Mouse (Mus musculus) erythroblast, embryonic 14.5 days (primary cell): ENCODE results near the gene Zfp773.

Source experiments
- GATA1 ChIP-seq: IDR thresholded peaks from 2 replicates; pipeline ENCODE4 v1.6.1; 2012; ENCODE audit warnings: low read length, inconsistent platforms, mixed read lengths
- TAL1 ChIP-seq: IDR thresholded peaks from 3 replicates; pipeline ENCODE4 v1.6.1; 2012; ENCODE audit warnings: low read length, inconsistent platforms, mixed read lengths

DNA sequence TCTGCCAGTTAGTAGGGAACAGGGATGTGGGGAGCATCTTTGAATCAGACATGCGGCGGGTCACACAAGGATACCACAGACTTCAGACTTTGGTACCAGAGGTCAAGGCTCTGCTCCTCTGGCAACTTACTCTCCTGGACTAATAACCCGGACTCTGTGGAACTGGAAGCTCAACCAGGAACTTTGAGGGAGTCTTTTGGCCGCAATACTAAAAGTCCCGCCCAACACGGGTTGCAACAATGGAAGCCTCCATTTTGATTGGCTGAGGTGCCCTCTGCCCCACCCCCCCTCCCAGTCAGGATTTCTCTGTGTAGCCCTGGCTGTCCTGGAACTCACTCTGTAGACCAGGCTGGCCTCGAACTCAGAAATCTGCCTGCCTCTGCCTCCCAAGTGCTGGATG, 28.1 kb downstream of the Zfp773 start:
- no peak for TF ChIP-seq GATA1
- TF ChIP-seq TAL1: no peak
